Mouse (Mus musculus) bone marrow, adult 2 months (tissue): ENCODE data around the gene Bcl6.

Experiments used
- CTCF ChIP-seq: fragments of 200-500 bp; IDR thresholded peaks from 2 replicates; pipeline ENCODE4 v1.5.1; 2011; ENCODE audit warnings: low read length, control low read depth; ENCODE audit not compliant: control insufficient read depth, insufficient read depth
- POLR2A ChIP-seq: fragments of 200-500 bp; IDR thresholded peaks from 2 replicates; pipeline ENCODE4 v1.6.1; 2011; ENCODE audit warnings: low read depth, mild to moderate bottlenecking, control low read depth, low read length, borderline replicate concordance; ENCODE audit not compliant: control insufficient read depth

- TF ChIP-seq CTCF (no peak), POLR2A (no peak)
These were observed 8.6 kb upstream of the Bcl6 start for GRCm38 (mm10) chr16:23997228-23997627.
